Mouse (Mus musculus): ENCODE data around the gene Gm49366. TPM values are rescaled to one million over a fixed set of nuclear protein-coding genes. Genes with fewer than 3 reads are reported as not detected.
"Not testable (repeated sequence)": the region's sequence is repeated elsewhere in the genome, so short reads cannot be mapped to it uniquely, and the experiment has no call there.

Gene Gm49366
- polyA plus RNA-seq, 1 experiment, result not detected

- no peaks in the 10 kb centered on the region for H3K27me3 ChIP-seq (ENCODE audit: control insufficient read depth, insufficient read depth, insufficient read length)
- no peaks in the 10 kb centered on the region for H3K36me3 ChIP-seq (ENCODE audit: control insufficient read depth, insufficient read depth)
- no peak overlapping the region for H3ac ChIP-seq (ENCODE audit: control insufficient read depth, insufficient read length, low read depth)
- H3K4me3 ChIP-seq (ENCODE audit: insufficient read depth, poor library complexity, severe bottlenecking), result no peak overlapping the region
- no peaks in the 10 kb centered on the region for H3K79me3 ChIP-seq (ENCODE audit: low read depth)
- no peak for TF ChIP-seq MYOG (IDR thresholded peaks at IDR 0.05; ENCODE audit: control insufficient read depth, extremely low read depth, insufficient read length)
- no peak for TF ChIP-seq FOSL1 (IDR thresholded peaks at IDR 0.05; ENCODE audit: insufficient read depth, low read length, poor library complexity, severe bottlenecking)
- TF ChIP-seq MYOD1 (IDR thresholded peaks at IDR 0.05; ENCODE audit: control insufficient read depth, insufficient read length, low read depth), result no peak
- no peak for TF ChIP-seq USF1 (IDR thresholded peaks at IDR 0.05; ENCODE audit: low read depth)
- H3K79me2 ChIP-seq (ENCODE audit: control insufficient read depth, insufficient read depth), result no peaks in the 10 kb centered on the region
These were observed 5.3 kb downstream of the Gm49366 start for GRCm38 (mm10) chr12:84044045-84044444.

- H3K36me3 ChIP-seq (ENCODE audit: control insufficient read depth, insufficient read depth), result no peaks in the 10 kb centered on the region
- no peak for TF ChIP-seq CEBPB (IDR thresholded peaks at IDR 0.05; ENCODE audit: low read depth)
- TF ChIP-seq CTCF (IDR thresholded peaks at IDR 0.05; ENCODE audit: control insufficient read depth, insufficient read depth, insufficient read length), result no peak
- no peak for TF ChIP-seq USF1 (IDR thresholded peaks at IDR 0.05; ENCODE audit: low read depth)
- TF ChIP-seq FOSL1 (IDR thresholded peaks at IDR 0.05; ENCODE audit: insufficient read depth, low read length, poor library complexity, severe bottlenecking), result no peak
- no peak for TF ChIP-seq MYOD1 (IDR thresholded peaks at IDR 0.05; ENCODE audit: control insufficient read depth, insufficient read length, low read depth)
- no peak for TF ChIP-seq MYOG (IDR thresholded peaks at IDR 0.05; ENCODE audit: control insufficient read depth, extremely low read depth, insufficient read length)
- TF ChIP-seq MAX (IDR thresholded peaks at IDR 0.05), result no peak
- H3K4me3 ChIP-seq (ENCODE audit: insufficient read depth, poor library complexity, severe bottlenecking), result no peak overlapping the region
- no peaks in the 10 kb centered on the region for H3K79me3 ChIP-seq (ENCODE audit: low read depth)
- no peak overlapping the region for H3ac ChIP-seq (ENCODE audit: control insufficient read depth, insufficient read length, low read depth)
- H3K79me2 ChIP-seq (ENCODE audit: control insufficient read depth, insufficient read depth), result no peaks in the 10 kb centered on the region
- no peaks in the 10 kb centered on the region for H3K27me3 ChIP-seq (ENCODE audit: control insufficient read depth, insufficient read depth, insufficient read length)
These were observed 8.2 kb downstream of the Gm49366 start for GRCm38 (mm10) chr12:84046906-84047305.

GRCm38 (mm10) chr12:84050744-84051143 lies 12.0 kb downstream of the Gm49366 start:
- H3K36me3 ChIP-seq (ENCODE audit: control insufficient read depth, insufficient read depth); H3K79me3 ChIP-seq (ENCODE audit: low read depth); H3K27me3 ChIP-seq (ENCODE audit: control insufficient read depth, insufficient read depth, insufficient read length); H3K79me2 ChIP-seq (ENCODE audit: control insufficient read depth, insufficient read depth); H3ac ChIP-seq (ENCODE audit: control insufficient read depth, insufficient read length, low read depth); H3K4me3 ChIP-seq (ENCODE audit: insufficient read depth, poor library complexity, severe bottlenecking): not testable (repeated sequence)

GRCm38 (mm10) chr12:84051937-84052474 lies 13.3 kb downstream of the Gm49366 start, which contains the start of gene Acot3:
TSS of gene Acot3 (plus strand) at chr12:84052144.
- Histone ChIP-seq H3K36me3 (ENCODE audit: control insufficient read depth, insufficient read depth) (no peaks in the 10 kb centered on the region), H3K27me3 (ENCODE audit: control insufficient read depth, insufficient read depth, insufficient read length) (no peaks in the 10 kb centered on the region), H3K79me3 (ENCODE audit: low read depth) (no peaks in the 10 kb centered on the region), H3K79me2 (ENCODE audit: control insufficient read depth, insufficient read depth) (no peaks in the 10 kb centered on the region), H3K4me3 (ENCODE audit: insufficient read depth, poor library complexity, severe bottlenecking) (no peak within 1 kb of the TSS), H3ac (ENCODE audit: control insufficient read depth, insufficient read length, low read depth) (no peak within 1 kb of the TSS)
- TF ChIP-seq CEBPB (IDR thresholded peaks at IDR 0.05; ENCODE audit: low read depth) (no peak), MAX (IDR thresholded peaks at IDR 0.05) (no peak), FOSL1 (IDR thresholded peaks at IDR 0.05; ENCODE audit: insufficient read depth, low read length, poor library complexity, severe bottlenecking) (no peak), CTCF (IDR thresholded peaks at IDR 0.05; ENCODE audit: control insufficient read depth, insufficient read depth, insufficient read length) (no peak)

GRCm38 (mm10) chr12:84052609-84053008 lies 13.9 kb downstream of the Gm49366 start:
- no peak overlapping the region for H3ac ChIP-seq (ENCODE audit: control insufficient read depth, insufficient read length, low read depth)
- TF ChIP-seq MYOG (IDR thresholded peaks at IDR 0.05; ENCODE audit: control insufficient read depth, extremely low read depth, insufficient read length) (no peak), MAX (IDR thresholded peaks at IDR 0.05) (no peak), CTCF (IDR thresholded peaks at IDR 0.05; ENCODE audit: control insufficient read depth, insufficient read depth, insufficient read length) (no peak), MYOD1 (IDR thresholded peaks at IDR 0.05; ENCODE audit: control insufficient read depth, insufficient read length, low read depth) (no peak), USF1 (IDR thresholded peaks at IDR 0.05; ENCODE audit: low read depth) (no peak), FOSL1 (IDR thresholded peaks at IDR 0.05; ENCODE audit: insufficient read depth, low read length, poor library complexity, severe bottlenecking) (no peak), CEBPB (IDR thresholded peaks at IDR 0.05; ENCODE audit: low read depth) (no peak)
- H3K79me3 ChIP-seq (ENCODE audit: low read depth), result no peaks in the 10 kb centered on the region
- H3K4me3 ChIP-seq (ENCODE audit: insufficient read depth, poor library complexity, severe bottlenecking), result no peak overlapping the region
- no peaks in the 10 kb centered on the region for H3K27me3 ChIP-seq (ENCODE audit: control insufficient read depth, insufficient read depth, insufficient read length)
- H3K79me2 ChIP-seq (ENCODE audit: control insufficient read depth, insufficient read depth), result no peaks in the 10 kb centered on the region
- H3K36me3 ChIP-seq (ENCODE audit: control insufficient read depth, insufficient read depth), result no peaks in the 10 kb centered on the region

- Histone ChIP-seq H3K79me2 (ENCODE audit: control insufficient read depth, insufficient read depth) (no peaks in the 10 kb centered on the region), H3K27me3 (ENCODE audit: control insufficient read depth, insufficient read depth, insufficient read length) (peaks cover 3% of the 10 kb centered on the region), H3K4me3 (ENCODE audit: insufficient read depth, poor library complexity, severe bottlenecking) (no peak overlapping the region), H3K79me3 (ENCODE audit: low read depth) (no peaks in the 10 kb centered on the region), H3K36me3 (ENCODE audit: control insufficient read depth, insufficient read depth) (no peaks in the 10 kb centered on the region), H3ac (ENCODE audit: control insufficient read depth, insufficient read length, low read depth) (no peak overlapping the region)
- TF ChIP-seq FOSL1 (IDR thresholded peaks at IDR 0.05; ENCODE audit: insufficient read depth, low read length, poor library complexity, severe bottlenecking) (no peak), MYOD1 (IDR thresholded peaks at IDR 0.05; ENCODE audit: control insufficient read depth, insufficient read length, low read depth) (no peak), CEBPB (IDR thresholded peaks at IDR 0.05; ENCODE audit: low read depth) (no peak), MYOG (IDR thresholded peaks at IDR 0.05; ENCODE audit: control insufficient read depth, extremely low read depth, insufficient read length) (no peak), MAX (IDR thresholded peaks at IDR 0.05) (no peak), CTCF (IDR thresholded peaks at IDR 0.05; ENCODE audit: control insufficient read depth, insufficient read depth, insufficient read length) (no peak), USF1 (IDR thresholded peaks at IDR 0.05; ENCODE audit: low read depth) (no peak)
These were observed 14.4 kb downstream of the Gm49366 start for GRCm38 (mm10) chr12:84053173-84053572.
